Mouse (Mus musculus): ENCODE measurements at regions not wholly inside any gene's neighbourhood (a gene's known extent, or its start where the extent isn't known, plus 50 kb on each side); places are given as distances from the start of the nearest gene placed in this dataset.

- DNase-seq, result peak; percentile 16
Measured at GRCm38 (mm10) chr16:51315608-51316007, 715.4 kb upstream of the Cblb start.

- no peak for DNase-seq
Measured at GRCm38 (mm10) chr16:51332262-51332661, 698.8 kb upstream of the Cblb start.

- DNase-seq, result no peak
Measured at GRCm38 (mm10) chr16:51334972-51335371, 696.1 kb upstream of the Cblb start.

GRCm38 (mm10) chr16:51347120-51347519 lies 683.9 kb upstream of the Cblb start:
- DNase-seq, result no peak

GRCm38 (mm10) chr16:51352151-51352550 lies 678.9 kb upstream of the Cblb start:
- no peak for DNase-seq

GRCm38 (mm10) chr16:51353791-51354190 lies 677.2 kb upstream of the Cblb start:
- DNase-seq, result no peak

GRCm38 (mm10) chr16:51370070-51370469 lies 661.0 kb upstream of the Cblb start:
- no peak for DNase-seq

- DNase-seq, result no peak
Measured at GRCm38 (mm10) chr16:51386456-51386855, 644.6 kb upstream of the Cblb start.

GRCm38 (mm10) chr16:51387498-51387897 lies 643.5 kb upstream of the Cblb start:
- no peak for DNase-seq

GRCm38 (mm10) chr16:51393871-51394270 lies 637.2 kb upstream of the Cblb start:
- DNase-seq, result no peak
